Mouse (Mus musculus) 3134 (cell line): ENCODE results near the gene Dagla.

ENCODE experiments used
- DNase-seq: peaks from one replicate; pipeline ENCODE4 v3.0.0-alpha.2; 2011; ENCODE audit warnings: low spot score; ENCODE audit not compliant: insufficient read length; ENCODE audit errors: extremely low read depth

The Dagla gene

DNA sequence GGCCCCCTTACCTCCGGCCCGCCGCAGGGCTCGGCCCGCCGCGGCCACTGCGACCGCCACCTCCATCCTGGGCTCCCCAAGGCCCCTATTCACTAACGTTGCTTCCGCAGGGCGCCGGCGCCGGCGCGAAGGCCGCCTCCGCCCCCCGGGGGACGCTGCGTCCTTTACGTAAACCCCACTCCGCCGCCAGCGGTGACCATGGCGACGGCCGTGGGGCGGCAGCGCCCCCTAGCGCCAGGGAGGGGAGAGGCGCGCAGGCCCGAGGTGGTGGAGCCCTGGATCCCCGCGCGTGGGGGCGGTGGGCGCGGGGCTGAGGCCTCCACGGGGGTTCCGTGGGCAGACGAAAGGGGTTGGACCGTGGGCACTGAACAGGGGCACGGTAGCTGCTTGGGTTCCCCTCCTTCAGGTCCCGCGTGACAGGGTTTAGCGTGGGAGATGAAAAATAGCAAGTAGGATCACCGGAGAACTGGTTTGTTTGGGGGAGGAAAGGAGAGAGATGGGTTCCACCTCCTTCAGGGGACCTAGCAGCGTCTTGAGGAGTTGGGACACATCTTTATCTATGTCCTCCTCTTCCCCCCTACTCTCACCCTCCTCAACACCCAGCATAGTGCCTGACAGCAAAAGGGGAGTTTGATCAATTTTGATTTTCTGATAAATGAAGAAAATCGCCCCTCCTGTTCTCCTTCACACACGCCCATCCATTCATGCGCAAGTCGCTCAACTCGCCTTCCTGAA is at the start of gene Dagla:
Dagla (minus strand) TSS at position 68 of the 735 bp plus-strand sequence.
- peak; percentile 78 for DNase-seq

DNA sequence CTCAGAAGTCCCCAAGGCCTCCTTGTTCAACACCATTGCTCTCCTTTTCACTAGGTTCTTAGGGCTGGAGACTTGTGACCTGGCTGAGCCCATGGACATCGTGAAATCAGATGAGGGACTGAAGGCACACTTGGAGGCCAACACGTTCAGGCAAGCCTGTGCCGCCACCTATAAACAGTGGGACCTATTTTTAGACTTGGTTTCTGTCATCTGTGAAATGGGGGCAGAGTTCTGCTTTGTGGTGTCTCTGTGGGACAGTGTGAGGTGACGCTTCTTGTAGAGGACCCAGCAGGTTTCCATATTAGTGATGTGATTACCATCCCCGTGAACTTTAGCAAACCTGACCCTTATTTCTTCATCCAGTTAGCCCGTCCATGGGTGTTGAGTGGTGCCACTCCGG is 47.5 kb upstream of the Dagla start:
- DNase-seq = no peak

DNA sequence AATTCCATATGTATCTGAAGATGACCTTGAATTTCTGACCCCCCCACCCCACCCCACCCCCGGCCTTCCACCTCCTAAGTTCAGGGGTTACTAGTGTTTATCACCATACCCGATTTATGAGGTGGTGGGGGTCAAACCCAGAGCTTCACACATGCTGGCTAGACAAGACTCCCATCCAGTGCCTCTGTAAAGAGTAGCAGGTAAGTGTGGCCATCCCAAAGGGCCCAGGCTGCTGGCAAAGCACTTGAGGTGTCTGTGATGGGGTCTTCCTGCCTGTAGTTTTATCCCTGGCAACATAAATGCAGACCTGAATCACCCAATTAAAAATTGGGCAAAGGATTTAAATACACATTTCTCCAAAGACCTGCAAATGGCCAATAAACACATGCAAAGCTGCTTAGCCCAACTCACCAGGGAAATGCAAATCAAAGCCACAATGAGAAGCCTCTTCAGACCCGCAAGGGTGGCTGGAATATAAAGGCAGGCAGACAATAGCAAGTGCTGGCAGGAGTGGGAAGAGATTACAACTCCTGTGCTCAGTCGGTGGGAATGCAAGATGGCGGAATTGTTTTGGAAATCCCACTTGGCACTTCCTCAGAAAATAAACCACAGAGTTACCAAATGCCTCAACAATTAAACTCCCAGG is 43.1 kb upstream of the Dagla start:
- no peak for DNase-seq

DNA sequence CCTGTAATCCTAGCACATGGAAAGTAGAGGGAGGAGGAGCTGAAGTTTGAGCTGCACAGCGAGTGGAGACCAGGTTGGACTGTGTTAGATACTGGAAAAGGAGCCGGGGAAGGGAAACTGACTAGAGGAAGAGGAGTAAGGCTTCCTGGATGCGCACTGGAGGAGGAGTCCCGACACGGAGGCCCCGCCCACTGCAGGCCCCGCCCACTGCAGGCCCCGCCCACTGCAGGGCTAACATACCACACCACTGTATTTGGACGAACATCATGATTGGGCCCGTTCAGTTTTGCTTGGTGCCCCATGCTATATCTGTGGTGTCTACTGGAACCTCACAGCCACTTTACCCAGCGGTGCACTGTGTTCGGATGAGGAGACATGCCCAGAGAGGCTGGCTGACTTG is 41.0 kb upstream of the Dagla start:
- no peak for DNase-seq

DNA sequence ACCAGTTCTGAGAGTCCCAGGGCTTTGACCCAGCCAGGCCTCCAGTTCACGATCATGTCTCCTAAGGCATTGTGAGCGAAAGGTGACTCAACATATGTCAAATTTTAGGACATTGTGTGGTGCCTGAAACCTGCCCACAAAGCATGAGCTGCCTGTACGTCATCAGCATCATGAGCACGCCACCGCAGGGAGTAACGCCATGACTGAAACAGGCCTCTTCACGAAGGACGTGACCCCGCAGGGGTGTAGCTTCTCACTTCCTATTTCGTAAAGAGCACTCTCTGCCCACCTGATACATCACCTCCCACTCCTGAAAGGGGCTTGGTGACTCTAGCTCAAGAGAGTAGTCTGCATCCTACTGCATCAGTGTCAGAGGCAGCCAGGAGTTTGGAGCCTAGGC is 39.2 kb upstream of the Dagla start:
- DNase-seq = no peak

DNA sequence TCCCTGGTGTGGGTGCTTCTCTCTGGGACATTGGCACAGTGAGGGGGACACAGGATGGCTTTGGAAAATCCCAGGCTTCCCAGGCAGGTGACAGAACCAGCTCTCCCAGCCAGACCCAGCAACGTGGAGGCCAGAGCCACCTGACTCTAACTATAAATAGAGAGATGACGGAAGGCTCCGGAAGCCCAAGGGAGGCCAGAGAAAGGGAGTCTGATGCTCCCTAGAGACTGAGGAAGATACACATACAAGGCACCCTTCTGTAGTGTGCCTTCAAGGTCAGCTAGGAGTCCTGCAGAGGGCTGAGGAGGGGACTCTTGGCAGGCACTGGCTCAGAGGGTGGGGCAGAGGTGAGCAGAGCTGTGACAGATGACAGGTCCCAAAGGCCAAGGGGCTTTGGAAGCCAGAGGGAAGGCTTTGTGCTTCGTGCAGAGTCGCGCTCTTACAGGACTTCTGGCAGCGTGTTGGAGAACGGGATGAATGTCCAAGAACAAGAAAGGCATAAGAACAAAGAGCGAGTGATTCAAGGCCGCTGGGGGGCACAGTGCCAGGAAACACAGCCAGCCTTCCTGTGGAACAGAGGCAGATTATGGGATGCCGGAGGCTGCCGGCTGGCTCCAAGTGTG is 37.3 kb upstream of the Dagla start:
- DNase-seq = peak; percentile 51

DNA sequence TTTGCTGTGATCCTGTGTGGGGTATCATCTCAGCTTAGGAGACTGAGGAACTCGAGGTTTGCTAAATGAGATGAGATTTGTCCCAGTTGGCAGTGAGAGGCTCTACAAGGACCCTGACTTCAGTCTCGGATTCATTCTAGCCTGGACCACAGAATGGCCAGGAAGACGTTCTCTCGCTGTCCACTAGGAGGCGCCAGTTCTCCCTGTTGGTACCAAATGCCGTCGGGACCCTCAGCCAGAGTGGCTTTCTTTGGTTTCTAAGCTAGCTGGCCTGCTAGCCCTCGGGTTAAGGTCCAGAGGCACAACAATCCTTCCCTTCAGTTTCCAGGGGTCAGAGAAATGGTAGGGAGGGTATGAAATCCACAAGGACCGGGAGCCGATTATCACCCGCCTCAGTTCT is 36.5 kb upstream of the Dagla start:
- DNase-seq = no peak

DNA sequence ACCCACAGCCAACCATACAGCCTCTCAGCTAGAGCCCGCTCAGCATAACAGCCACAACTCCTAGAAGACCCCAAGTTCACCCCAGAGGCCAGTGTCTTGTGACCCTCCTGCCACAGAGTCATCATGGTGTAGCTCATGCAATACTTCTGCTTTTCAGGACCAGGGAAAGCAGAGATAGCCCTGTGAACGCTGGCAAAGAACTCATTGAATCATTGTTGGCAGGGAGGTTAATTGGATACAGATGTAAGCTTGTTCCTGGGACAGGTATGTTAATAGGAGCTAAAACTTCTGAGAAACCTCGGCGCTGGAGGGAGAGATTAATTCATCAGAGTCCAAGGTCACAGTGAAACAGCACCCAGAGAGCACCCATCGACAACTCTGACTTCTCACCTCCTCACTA is 36.0 kb upstream of the Dagla start:
- no peak for DNase-seq

DNA sequence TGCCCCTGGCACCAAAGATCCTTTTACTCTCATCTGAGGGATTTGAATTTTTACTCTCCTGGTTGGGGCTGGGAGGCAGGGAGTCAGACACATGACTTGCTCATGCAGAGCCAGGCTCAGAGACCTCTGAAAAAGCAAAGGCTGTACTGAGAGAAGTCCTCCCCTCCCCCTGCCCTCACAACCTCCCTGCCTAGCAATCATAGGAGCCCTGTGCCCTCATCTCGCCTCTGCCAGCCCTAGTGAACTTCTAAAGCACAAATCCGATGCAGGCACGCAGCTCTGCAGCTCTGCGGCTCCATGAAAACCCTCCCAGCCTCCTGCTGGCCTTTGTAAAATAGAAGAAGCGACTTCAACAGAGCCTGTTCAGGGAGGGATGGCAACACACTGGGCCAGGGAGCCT is 34.6 kb upstream of the Dagla start:
- no peak for DNase-seq

DNA sequence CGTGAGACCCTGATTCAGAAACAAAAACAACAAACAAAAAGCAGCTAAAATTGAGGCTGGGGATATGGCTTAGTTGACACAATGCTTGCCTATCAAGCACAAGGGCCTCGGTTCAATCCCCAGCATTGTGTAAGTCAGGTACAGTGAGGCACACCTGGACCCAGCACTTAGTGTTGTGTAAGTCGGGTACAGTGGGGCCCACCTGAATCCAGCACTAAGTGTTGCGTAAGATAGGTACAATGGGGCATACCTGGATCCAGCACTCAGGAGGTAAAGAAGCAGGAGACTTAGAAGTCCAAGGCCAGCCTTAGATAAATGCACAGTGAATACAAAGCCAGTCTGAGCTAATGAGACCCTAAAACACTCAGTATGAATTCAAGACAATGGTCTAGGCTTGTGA is 34.0 kb upstream of the Dagla start:
- no peak for DNase-seq

DNA sequence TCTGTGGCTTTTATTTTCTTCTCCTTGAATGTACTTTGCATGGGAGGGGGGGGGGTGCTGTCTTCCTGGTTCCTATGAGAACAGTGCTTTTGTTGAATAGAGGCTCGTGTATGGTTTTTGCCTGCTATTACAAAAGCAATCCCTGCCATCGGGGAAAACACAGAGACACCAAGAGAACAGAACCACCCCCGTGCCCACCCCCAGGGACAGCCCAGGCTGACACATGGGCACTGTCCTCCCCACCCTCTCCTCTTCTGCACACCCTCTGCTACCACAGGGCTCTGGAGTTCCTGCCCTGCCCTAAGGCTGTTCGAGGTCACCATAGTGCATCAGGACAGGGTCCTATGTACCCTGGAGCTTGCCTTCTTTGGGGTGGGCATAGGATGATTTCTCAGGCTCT is 29.8 kb upstream of the Dagla start:
- no peak for DNase-seq

DNA sequence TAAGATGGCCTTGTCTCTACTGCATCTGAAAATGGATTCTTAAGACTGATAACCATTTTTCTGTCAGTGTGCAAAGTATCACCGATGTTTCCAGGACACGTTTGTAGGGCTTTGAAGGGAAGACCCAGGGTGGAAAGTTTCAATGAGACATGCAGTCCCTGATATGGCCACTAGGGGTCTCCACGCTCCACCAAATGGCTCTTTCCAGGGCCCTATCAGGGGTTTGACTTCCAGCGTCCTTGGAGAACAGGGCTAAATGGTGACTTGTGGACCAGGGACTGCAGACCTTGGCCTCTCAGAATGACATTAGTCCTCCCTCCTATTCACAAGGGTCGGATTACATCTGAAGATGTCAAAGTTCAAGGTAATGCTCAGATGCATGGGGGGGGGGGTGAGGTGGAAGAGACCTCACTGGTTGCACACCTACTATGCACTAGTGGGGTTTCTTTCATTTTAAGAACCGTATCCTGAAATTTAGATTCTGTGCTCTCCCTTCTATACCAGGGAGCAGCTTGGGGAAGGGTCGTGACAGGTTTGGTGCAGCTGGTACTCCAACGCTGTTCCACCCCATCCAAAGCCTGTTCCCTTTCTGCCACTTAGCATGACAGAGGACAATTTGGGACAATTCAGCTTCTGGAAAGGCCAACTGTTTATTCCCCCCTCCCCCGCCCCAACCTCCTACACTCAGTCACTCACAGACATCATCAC is 29.0 kb upstream of the Dagla start:
- DNase-seq = no peak

DNA sequence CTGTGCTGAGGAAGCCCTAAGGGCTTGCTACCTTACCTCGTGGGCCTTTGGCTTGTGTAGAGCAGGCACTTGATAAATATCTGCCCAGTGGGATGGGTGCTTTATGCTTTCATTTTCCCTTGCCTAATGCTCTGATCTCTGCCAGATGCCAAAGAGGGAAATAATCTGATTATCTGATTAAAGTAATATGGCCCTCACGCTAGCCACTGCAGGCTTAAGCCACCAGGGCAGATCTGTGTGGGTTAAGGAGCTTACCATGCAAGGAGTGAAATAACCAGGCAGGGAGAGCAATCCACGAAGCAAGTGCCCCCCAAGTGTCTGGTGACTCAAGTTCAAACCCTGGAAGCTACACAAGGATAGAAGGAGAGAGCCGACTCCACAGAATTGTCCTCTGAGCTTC is 27.0 kb upstream of the Dagla start:
- no peak for DNase-seq

DNA sequence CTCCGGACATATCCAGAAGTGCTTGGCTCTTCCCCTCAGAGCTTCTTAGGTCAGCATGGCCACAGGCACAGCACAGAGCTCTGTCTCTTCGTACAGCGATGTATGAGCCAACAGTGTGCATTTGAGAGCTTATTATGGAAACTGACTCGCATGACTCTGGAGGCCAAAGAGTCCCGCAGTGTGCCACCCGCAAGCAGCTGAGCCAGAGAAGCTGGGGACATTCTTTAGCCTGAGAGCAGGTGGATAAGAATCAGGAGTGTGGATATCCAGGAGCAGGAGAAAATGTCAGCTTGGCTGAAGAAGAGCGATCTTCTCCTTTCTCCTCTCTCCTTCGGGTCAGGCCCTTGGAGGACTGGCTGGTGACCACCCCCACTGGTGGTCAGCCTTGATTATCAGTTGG is 24.4 kb upstream of the Dagla start:
- no peak for DNase-seq

DNA sequence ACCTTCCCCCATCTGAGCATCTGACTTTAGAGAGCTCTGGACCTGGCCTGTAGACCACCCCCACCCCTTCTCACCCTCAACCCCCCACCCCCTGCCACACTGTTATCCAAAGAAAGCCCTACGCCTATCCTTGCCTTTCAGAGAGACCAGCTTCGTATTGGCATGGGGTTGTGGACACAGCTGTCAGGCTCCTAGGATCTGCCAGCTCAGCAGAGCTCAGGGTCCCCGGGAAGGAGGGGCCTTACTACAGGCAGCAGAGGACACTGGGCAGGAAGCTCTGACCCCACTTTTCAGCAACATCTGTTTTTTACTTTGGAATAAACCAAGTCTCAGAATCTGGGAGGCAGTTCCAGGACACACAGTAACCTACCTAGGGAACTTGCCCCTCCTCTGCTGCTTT is 21.9 kb upstream of the Dagla start:
- DNase-seq = no peak

DNA sequence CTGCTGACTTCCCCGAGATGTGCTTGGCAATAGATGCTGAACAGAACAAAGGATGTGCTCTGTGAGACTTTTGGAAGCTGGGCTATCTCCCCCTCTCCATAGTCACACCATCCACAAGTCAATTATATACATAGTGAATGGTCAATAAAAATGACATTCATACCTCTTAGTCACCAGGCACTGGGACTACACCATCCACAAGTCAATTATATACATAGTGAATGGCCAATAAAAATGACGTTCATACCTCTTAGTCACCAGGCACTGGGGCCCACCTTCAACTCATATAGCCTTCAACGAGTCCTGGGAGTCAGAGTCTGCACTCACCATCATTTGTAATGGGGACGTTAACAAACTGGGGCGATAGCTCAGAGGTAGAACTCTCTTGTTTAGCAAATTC is 19.2 kb upstream of the Dagla start:
- DNase-seq = no peak

DNA sequence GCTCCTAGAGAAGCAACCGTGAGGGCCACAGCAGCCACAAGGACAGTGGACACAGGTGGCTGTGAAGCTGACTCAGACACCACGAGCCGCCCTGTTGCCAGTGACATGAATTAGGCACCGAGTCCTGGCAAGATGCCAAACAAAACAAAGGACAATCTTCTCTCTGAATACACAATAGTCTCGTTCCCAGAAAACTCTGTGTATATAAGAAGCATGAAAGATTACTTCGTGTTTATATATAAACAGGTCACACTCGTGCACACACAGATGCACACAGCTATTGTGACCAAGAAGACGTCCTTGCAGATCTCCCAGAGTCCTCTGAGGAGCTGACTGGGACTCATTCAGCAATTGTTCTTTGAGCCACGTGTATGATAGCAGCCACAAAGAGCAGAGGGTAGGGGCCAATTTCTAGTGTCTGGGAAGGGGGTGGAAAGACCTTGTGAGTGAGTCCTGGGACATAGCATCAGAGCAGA is 18.7 kb upstream of the Dagla start:
- DNase-seq = peak; percentile 30

DNA sequence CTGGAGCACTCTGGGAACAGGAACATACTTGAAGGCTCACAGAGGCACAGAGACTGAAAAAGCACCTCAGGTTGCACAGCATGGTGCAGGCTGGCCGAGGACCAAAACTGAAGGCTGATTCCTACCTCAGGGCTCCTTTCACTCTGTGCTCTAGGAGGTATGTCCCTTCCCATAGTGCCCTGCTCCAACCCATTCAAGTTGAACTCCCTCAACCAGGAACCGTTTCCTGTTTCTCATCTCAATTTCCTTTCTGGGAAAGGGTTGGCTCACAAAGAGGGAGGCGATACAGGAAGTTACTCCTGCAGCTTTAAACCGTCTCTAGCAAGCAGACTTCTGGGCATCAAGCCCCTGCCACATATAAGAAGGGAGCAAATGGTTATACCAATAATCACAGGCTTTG is 13.1 kb upstream of the Dagla start:
- DNase-seq = no peak

DNA sequence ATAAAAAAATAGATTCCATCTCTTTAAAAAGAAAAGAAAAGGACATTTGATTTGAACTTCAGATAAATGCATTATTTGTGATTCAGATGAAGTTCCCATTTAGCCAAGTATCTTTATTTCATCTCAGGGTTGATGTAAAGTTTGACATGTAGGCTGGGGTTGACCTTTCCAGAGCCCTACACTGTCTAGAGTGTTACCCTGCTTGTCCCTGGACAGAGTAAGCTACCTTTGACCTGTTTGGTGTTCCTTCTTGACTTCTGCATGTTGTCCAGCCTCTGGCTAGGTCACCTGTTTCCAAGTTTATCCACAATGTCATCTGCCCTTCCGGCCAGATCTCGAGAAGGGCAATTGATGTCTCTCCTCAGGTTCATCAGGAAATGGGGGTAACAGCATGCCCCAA is 12.7 kb upstream of the Dagla start:
- no peak for DNase-seq

DNA sequence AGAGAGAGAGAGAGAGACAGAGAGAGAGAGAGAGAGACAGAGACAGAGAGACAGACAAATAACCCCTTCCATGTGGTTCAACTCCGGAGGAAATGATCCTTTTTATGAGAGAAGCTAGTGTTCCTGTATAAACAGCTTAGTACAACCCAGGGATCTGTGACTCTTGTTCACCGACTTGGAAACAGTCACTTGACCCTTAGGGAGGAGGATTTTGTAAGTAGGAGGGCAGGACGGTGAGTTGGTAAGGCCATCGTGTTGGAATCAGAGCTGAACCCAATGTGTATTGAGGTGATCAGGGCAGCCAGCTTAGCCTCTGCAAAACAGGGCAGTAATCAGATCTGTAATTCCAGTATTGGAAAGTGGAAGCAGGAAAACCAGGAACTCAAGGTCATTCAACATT is 12.3 kb upstream of the Dagla start:
- DNase-seq = no peak

DNA sequence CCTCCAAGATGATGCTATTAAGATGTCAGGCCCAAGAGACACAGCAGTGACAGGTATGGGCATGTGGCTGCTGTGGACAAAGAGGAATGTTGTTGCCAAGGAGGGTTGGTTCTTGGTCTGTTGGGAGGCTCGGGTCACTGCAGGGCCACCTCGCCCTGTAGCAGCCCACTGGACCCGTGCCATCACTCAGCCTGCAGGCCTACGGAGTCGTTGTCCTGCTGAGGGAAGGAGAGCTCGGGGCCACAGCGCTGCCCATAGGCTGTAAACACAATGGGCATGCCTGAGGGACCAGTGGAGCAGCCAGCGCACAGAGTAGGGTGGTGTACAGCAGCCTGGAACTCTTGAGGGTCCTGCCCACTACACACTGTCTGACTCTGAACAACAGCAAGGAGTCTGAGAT is 7.4 kb upstream of the Dagla start:
- DNase-seq = no peak
